ENCODE assay signal across 18 mouse cellular contexts in the genomic region with DNA sequence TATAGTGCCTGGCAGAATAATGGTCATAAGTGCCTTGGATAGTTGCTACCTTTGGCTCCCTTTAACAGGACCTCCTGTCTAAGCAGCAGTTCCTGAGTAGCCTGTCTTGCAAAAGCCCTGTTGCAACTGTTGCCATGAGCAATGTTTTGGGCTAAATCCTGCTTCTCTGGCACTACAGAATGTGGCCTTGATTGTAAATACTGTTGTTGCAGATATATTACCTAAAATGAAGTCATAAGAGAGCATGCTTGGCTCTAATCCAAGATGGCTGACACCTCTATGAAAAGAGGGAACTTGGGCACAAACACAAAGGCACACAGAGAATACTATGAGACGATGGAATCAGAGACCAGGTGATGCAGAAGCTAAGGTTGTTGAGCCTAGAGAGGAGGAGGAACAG.
A peak's percentile ranks its signal among the peaks of the same experiment; 100 is the strongest.
DNase-seq lines count a peak whose midpoint lies in the region; TF ChIP-seq lines count a peak whose summit lies in the region.
"Had no signal": no experiment of that assay in that cellular context is flagged by ENCODE, and none has a peak within 500 bp of the region (broad histone marks: within the 10 kb centered on the region; RNA-seq: fewer than 3 reads in every experiment).

No protein-coding gene starts in this region.

- peak overlapping the region; percentile 55 for H3K27ac ChIP-seq in layer of hippocampus, adult 2 months
- H3K27ac ChIP-seq: forebrain, embryonic 10.5 days; heart, adult 2 months; heart, embryonic 10.5 days; hindbrain, embryonic 13.5 days; intestine, embryonic 15.5 days had no signal

- TF ChIP-seq CTCF in layer of hippocampus, adult 2 months (conservative IDR thresholded peaks at IDR 0.05) = no peak

- peak; percentile 10 for DNase-seq in adrenal gland, adult 8-10 months
- DNase-seq in adrenal gland, postnatal 25 days = no peak
- no peak for DNase-seq in layer of hippocampus, adult 2 months (ENCODE audit: low spot score in 2 of 2)
- DNase-seq in layer of hippocampus, adult 18-20 months (ENCODE audit: low spot score in 2 of 2) = no peak
- peak; percentile 27 for DNase-seq in adrenal gland, postnatal 10 days
- no peak for DNase-seq in yolk sac, embryonic 10.5 days (ENCODE audit: low spot score)
- no peak for DNase-seq in urinary bladder, postnatal 36 days (ENCODE audit: low spot score in 2 of 2)
- DNase-seq: cerebellum, adult 18-20 months; cerebellum, adult 9-10 months; cerebellum, postnatal 14 days; gastrocnemius, postnatal 25 days; heart, adult 2 months; kidney, adult 11 months; kidney, adult 8-10 months had no signal

- H3K4me3 ChIP-seq in layer of hippocampus, adult 2 months = no peak overlapping the region
- H3K4me3 ChIP-seq: forebrain, embryonic 10.5 days; heart, adult 2 months; heart, embryonic 10.5 days; hindbrain, embryonic 13.5 days; intestine, embryonic 15.5 days had no signal

Comparison
In these comparisons a context has a peak if more than half of its experiments do, and no peak if none do; other contexts are left out.
1. DNase-seq: peak in adrenal gland, adult 8-10 months (single experiment) and adrenal gland, postnatal 10 days (single experiment); none in adrenal gland, postnatal 25 days (single experiment), layer of hippocampus, adult 2 months (0 of 2), layer of hippocampus, adult 18-20 months (0 of 2), yolk sac, embryonic 10.5 days (single experiment) and urinary bladder, postnatal 36 days (0 of 2).